Mouse (Mus musculus) liver, adult 2 months (tissue): ENCODE measurements around the gene Erp27. TPM values are rescaled to one million over a fixed set of nuclear protein-coding genes. Genes with fewer than 3 reads are reported as not detected.

Experiments
- DNase-seq: peaks from one replicate; pipeline ENCODE4 v3.0.0-alpha.2; 2011; ENCODE audit warnings: low read depth, low spot score; ENCODE audit errors: extremely low read depth
- H3K27ac ChIP-seq: fragments of 200-500 bp; replicated peaks from 2 replicates; pipeline ENCODE4 v1.5.1; 2012; ENCODE audit warnings: low read depth, mild to moderate bottlenecking, control low read depth, inconsistent platforms, low read length; ENCODE audit not compliant: insufficient read depth
- H3K27me3 ChIP-seq: fragments of 200-500 bp; 2 replicates; pipeline ENCODE4 v1.6.1; 2012; ENCODE audit warnings: mild to moderate bottlenecking, moderate library complexity, low read length, inconsistent platforms; ENCODE audit not compliant: control insufficient read depth, insufficient read depth
- H3K36me3 ChIP-seq: fragments of 200-500 bp; 2 replicates; pipeline ENCODE4 v1.6.1; 2012; ENCODE audit warnings: low read length, inconsistent platforms; ENCODE audit not compliant: control insufficient read depth, insufficient read depth
- H3K4me1 ChIP-seq: fragments of 200-500 bp; 2 replicates; pipeline ENCODE4 v1.6.1; 2011; ENCODE audit warnings: low read length; ENCODE audit not compliant: control insufficient read depth, insufficient read depth
- H3K4me3 ChIP-seq: fragments of 200-500 bp; 2 replicates; pipeline ENCODE4 v1.5.1; 2011; ENCODE audit warnings: low read depth, mild to moderate bottlenecking, control low read depth, low read length, moderate library complexity; ENCODE audit not compliant: insufficient read depth
- H3K79me2 ChIP-seq: fragments of 200-500 bp; 2 replicates; pipeline ENCODE4 v1.6.1; 2012; ENCODE audit warnings: inconsistent platforms, mild to moderate bottlenecking, low read length, moderate library complexity; ENCODE audit not compliant: control insufficient read depth, insufficient read depth
- H3K9ac ChIP-seq: fragments of 200-500 bp; 2 replicates; pipeline ENCODE4 v1.6.1; 2012; ENCODE audit warnings: low read depth, mild to moderate bottlenecking, control low read depth, inconsistent platforms, low read length
- CTCF ChIP-seq: fragments of 200-500 bp; IDR thresholded peaks from 2 replicates; pipeline ENCODE4 v1.5.1; 2011; ENCODE audit warnings: low read depth, low read length, control low read depth
- POLR2A ChIP-seq: fragments of 200-500 bp; IDR thresholded peaks from 2 replicates; pipeline ENCODE4 v1.6.1; 2011; ENCODE audit warnings: low read length, control low read depth; ENCODE audit not compliant: insufficient read depth; ENCODE audit errors: extremely low read depth
- WGBS: fragments of 180-500 bp; shearing (Covaris S2); methylation state at CpG from one replicate; pipeline ENCODE4 v1.1.7; 2018; 5-methylcytosine and 5-hydroxymethylcytosine counted together
- polyA plus RNA-seq: library from polyadenylated mRNA; depleted of rRNA; stranded (reverse); fragments of >200 nt; gene quantifications from 2 replicates; pipeline ENCODE4 v1.2.3, GENCODE M21; 2012
- total RNA-seq: library from RNA; depleted of rRNA; stranded (reverse); fragments of >200 nt; gene quantifications from 2 replicates; pipeline ENCODE4 v1.2.3, GENCODE M21; 2014

The Erp27 gene
- total and polyA plus RNA-seq, 2 experiments = 0.55 to 1.8 TPM

DNA sequence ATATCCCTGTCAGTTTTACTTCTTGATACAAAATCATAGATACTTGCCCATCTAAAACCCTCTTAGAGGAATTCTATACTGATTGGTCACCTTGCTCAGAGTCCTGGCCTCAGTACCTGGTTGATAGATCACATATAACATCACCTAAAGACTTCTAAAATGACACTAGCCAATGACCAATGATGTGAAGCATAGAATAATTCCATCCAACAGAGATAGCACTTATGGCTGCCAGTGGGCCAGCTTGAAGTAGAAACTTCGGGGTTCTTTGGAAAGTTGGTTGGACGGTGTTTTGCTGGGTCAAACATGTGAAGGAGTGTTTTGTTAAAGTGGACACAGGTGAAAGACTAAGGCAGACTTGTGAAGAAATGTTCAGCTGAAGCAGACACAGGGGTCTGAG is 28.2 kb upstream of the Erp27 start:
- no peak for DNase-seq
- H3K4me3 ChIP-seq = no peak overlapping the region
- H3K36me3 ChIP-seq = no peaks in the 10 kb centered on the region
- H3K27ac ChIP-seq = no peak overlapping the region
- no peaks in the 10 kb centered on the region; the same call in 1 of the 2 replicates for H3K27me3 ChIP-seq
- no peaks in the 10 kb centered on the region for H3K79me2 ChIP-seq
- WGBS = 86% methylated on average over 2 of the region's 2 CpGs
- H3K4me1 ChIP-seq = peaks cover 2% of the 10 kb centered on the region; the same call in 1 of the 2 replicates
- H3K9ac ChIP-seq = no peak overlapping the region
- no peak for TF ChIP-seq POLR2A
- no peak for TF ChIP-seq CTCF

DNA sequence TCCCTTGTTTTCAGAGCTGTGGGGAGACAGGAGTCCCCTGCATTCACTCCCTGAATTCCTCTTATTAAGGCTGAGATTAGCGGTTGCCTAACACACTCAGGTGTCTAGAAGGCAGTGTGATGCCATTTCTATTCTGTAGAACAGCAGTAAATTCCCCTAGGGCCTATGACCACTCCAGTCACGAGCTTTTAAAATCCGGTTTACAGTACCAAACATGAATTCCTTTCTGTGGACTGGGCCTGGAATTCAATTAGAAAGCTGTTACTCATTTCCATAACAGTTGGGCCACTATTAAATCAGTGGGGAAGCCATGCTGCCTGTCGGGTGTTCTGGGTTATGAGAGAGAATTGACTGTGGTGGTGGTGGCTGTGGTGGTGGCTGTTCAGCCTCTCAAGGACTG is 25.7 kb upstream of the Erp27 start:
- 88% methylated on average over 4 of the region's 4 CpGs for WGBS
- TF ChIP-seq CTCF = no peak
- no peak for TF ChIP-seq POLR2A
- no peaks in the 10 kb centered on the region; the same call in 1 of the 2 replicates for H3K27me3 ChIP-seq

DNA sequence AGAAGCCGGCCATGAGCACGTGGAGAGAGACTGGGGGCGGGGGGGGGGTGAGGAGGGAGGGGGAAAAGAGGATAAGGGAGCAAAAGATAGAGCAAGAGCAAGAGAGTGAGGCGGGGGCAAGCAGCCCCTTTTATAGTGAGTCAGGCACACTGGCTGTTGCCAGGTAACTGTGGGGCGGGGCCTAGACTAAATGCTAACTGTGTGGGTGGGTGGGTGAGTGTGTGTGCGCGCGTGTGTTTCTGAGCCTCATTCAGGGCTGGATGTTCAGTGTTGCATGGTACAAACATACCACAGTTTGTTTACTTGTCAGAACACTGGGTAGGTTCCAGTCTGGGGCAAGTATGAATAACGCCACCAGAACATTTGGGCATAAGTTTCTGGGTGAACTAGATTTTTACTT is 25.0 kb upstream of the Erp27 start:
- DNase-seq = no peak

More for the DNA sequence above, 25.7 kb upstream of the Erp27 start:
- no peak overlapping the region for H3K4me3 ChIP-seq
- H3K4me1 ChIP-seq = no peaks in the 10 kb centered on the region
- H3K9ac ChIP-seq = no peak overlapping the region
- H3K36me3 ChIP-seq = no peaks in the 10 kb centered on the region
- no peak for DNase-seq
- no peaks in the 10 kb centered on the region for H3K79me2 ChIP-seq
- no peak overlapping the region for H3K27ac ChIP-seq

DNA sequence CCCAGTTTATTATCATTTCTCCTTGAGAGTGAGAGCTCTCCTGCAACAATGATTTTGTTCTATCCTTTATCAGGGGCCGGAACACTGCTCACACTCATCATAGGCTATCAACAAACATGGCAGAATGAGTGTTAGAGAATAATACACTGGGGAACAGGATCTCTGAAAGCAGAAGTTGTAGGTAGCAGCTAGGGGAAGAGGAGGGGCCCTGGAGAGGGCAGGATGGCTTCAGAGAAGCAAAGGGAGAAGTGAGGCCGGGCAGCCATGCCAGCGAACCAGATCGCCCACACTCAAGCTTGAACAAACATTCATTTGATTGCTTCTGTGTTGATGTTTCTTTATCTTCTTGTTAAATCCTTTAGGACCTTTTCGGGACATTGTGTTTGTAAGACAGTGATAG is 24.3 kb upstream of the Erp27 start:
- H3K79me2 ChIP-seq = no peaks in the 10 kb centered on the region
- no peaks in the 10 kb centered on the region for H3K4me1 ChIP-seq
- WGBS = 63% methylated on average over 5 of the region's 5 CpGs
- no peak overlapping the region for H3K4me3 ChIP-seq
- H3K27ac ChIP-seq = no peak overlapping the region
- no peak overlapping the region for H3K9ac ChIP-seq
- no peak for DNase-seq
- H3K36me3 ChIP-seq = no peaks in the 10 kb centered on the region
- TF ChIP-seq POLR2A (no peak), CTCF (no peak)
- no peaks in the 10 kb centered on the region; the same call in 1 of the 2 replicates for H3K27me3 ChIP-seq

More for the DNA sequence above, 25.0 kb upstream of the Erp27 start:
- 72% methylated on average over 9 of the region's 9 CpGs for WGBS
- no peak overlapping the region for H3K27ac ChIP-seq
- no peaks in the 10 kb centered on the region; the same call in 1 of the 2 replicates for H3K27me3 ChIP-seq
- no peak overlapping the region for H3K9ac ChIP-seq
- H3K79me2 ChIP-seq = no peaks in the 10 kb centered on the region
- no peak for TF ChIP-seq CTCF
- TF ChIP-seq POLR2A = no peak
- H3K4me1 ChIP-seq = no peaks in the 10 kb centered on the region
- H3K4me3 ChIP-seq = no peak overlapping the region
- H3K36me3 ChIP-seq = no peaks in the 10 kb centered on the region

DNA sequence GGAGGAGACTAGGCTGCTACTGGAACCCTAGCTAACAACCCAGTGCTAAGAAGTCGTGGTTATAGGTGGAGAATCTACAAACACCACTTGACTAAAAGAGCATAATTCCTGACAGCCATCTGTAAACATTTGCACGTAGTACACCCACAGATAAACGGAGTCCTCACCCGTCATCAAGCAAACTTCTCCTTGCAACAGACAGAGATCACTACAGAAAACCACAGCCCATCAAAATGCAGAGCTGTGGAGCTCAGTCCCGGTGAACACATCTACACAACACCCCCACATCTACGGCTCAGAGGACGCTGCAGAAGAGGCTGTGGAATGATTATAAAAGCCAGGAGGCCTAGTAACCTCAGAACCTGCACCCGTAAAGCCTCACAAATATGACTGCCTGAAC is 22.5 kb upstream of the Erp27 start:
- no peak overlapping the region for H3K9ac ChIP-seq
- H3K36me3 ChIP-seq = no peaks in the 10 kb centered on the region
- no peak for DNase-seq
- WGBS = 71% methylated on average over 8 of the region's 8 CpGs
- H3K79me2 ChIP-seq = no peaks in the 10 kb centered on the region
- TF ChIP-seq POLR2A (no peak), CTCF (no peak)
- no peak overlapping the region for H3K27ac ChIP-seq
- H3K4me3 ChIP-seq = no peak overlapping the region
- no peaks in the 10 kb centered on the region for H3K27me3 ChIP-seq
- no peaks in the 10 kb centered on the region for H3K4me1 ChIP-seq

DNA sequence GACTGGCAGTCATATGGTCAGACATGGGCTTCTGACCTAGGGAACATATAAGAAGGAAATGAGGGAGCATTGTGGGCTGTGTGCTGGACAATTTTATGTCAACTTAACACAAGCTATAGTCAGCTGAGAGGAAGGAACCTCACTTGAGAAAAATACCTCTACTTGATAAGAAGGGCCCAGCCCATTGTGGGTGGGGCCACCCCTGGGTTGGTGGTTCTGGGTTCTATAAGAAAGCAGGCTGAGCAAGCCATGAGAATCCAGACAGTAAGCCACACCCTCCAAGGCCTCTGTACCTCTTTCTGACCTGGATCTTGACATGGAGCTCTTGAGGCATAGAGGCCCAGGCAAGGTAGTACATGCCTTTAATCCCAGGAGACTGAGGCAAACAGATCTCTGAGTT is 21.4 kb upstream of the Erp27 start:
- H3K27me3 ChIP-seq = no peaks in the 10 kb centered on the region
- no peaks in the 10 kb centered on the region for H3K4me1 ChIP-seq
- TF ChIP-seq POLR2A = no peak
- no peak for TF ChIP-seq CTCF

More for the DNA sequence above, 21.4 kb upstream of the Erp27 start:
- DNase-seq = no peak
- H3K9ac ChIP-seq = no peak overlapping the region
- no peak overlapping the region for H3K27ac ChIP-seq
- no peaks in the 10 kb centered on the region for H3K79me2 ChIP-seq
- no peaks in the 10 kb centered on the region for H3K36me3 ChIP-seq
- no peak overlapping the region for H3K4me3 ChIP-seq
